Mouse (Mus musculus) heart, postnatal 0 days (tissue): Measurements from ENCODE around the gene Tmem171. TPM values are rescaled to one million over a fixed set of nuclear protein-coding genes. Genes with fewer than 3 reads are reported as not detected.

Experiments used
- ATAC-seq: fragments of 200-750 bp; cut with Nextera tagmentation; 2 replicates; pipeline ENCODE4 v1.8.0; 2017; ENCODE audit warnings: low read depth, moderate number of reproducible peaks, moderate library complexity; ENCODE audit not compliant: insufficient read depth
- DNase-seq: peaks from one replicate; pipeline ENCODE4 v3.0.0-alpha.2; 2016; ENCODE audit warnings: low spot score
- H3K27ac ChIP-seq: fragments of 300-500 bp; sonication (generic); 2 replicates; pipeline ENCODE4 v1.5.1; 2014; ENCODE audit warnings: low read depth, mild to moderate bottlenecking
- H3K27me3 ChIP-seq: fragments of 300-500 bp; sonication (generic); 2 replicates; pipeline ENCODE4 v1.6.1; 2014; ENCODE audit warnings: low read length, mixed read lengths; ENCODE audit not compliant: control insufficient read depth, insufficient read depth
- H3K36me3 ChIP-seq: fragments of 300-500 bp; sonication (generic); replicated peaks from 2 replicates; pipeline ENCODE4 v1.6.1; 2014; ENCODE audit warnings: low read length, mixed read lengths; ENCODE audit not compliant: control insufficient read depth, insufficient read depth
- H3K4me1 ChIP-seq: fragments of 300-500 bp; sonication (generic); 2 replicates; pipeline ENCODE4 v1.6.1; 2014; ENCODE audit warnings: antibody characterized with exemption; ENCODE audit not compliant: control insufficient read depth, insufficient read depth
- H3K4me2 ChIP-seq: fragments of 300-500 bp; sonication (generic); 2 replicates; pipeline ENCODE4 v1.6.1; 2014; ENCODE audit warnings: low read depth, mild to moderate bottlenecking, low read length, moderate library complexity
- H3K4me3 ChIP-seq: fragments of 300-500 bp; sonication (generic); 2 replicates; pipeline ENCODE4 v1.5.1; 2014; ENCODE audit warnings: low read depth, low read length
- H3K9ac ChIP-seq: fragments of 300-500 bp; sonication (generic); replicated peaks from 2 replicates; pipeline ENCODE4 v1.6.1; 2014; ENCODE audit warnings: low read depth, low read length, mixed read lengths
- H3K9me3 ChIP-seq: fragments of 300-500 bp; sonication (generic); replicated peaks from 2 replicates; pipeline ENCODE4 v1.6.1; 2016; ENCODE audit warnings: low read length; ENCODE audit not compliant: control insufficient read depth
- CTCF ChIP-seq: IDR thresholded peaks from 2 replicates; pipeline ENCODE4 v1.5.1; 2016; ENCODE audit warnings: antibody characterized with exemption, control low read depth, low read depth
- EP300 ChIP-seq: IDR thresholded peaks from 2 replicates; pipeline ENCODE4 v1.6.1; 2016; ENCODE audit warnings: antibody characterized with exemption, low read depth
- WGBS: fragments of 180-500 bp; shearing (Covaris S2); extraction: QIAGEN DNeasy Blood & Tissue Kit; methylation state at CpG from one replicate; pipeline ENCODE4 v1.1.7; 2014; 5-methylcytosine and 5-hydroxymethylcytosine counted together
- polyA plus RNA-seq: library from polyadenylated mRNA; unstranded; fragments of >200 nt; fragmentation: Nextera tagmentation; extraction: Ambion mirVana; gene quantifications from 2 replicates; pipeline ENCODE4 v1.2.1, GENCODE M21; 2015
- total RNA-seq: library from RNA; depleted of rRNA; stranded (reverse); fragments of >200 nt; gene quantifications from 2 replicates; pipeline ENCODE4 v1.2.3, GENCODE M21; 2014; ENCODE audit warnings: low replicate concordance

Tmem171 gene
- total and polyA plus RNA-seq, 2 experiments from 2014 or later, result 3.6 to 3.8 TPM

DNA sequence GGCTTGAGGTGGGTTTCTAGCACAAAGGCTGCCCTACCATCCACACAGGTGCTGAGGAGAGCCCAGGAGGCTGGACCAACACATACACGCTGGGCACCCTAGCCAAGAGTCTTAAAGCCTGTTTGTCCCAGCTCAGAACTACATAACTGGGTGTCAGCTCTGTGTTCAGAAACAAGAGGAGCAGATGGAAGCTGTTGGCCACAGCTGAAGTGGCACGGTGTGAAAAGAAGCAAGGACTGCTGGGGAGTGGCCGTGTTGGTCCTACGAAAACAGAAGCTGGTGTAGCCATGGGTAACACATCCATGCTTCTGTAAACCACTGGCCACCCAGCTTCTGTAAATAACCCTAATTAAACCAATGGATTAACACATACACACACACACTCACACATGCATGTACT, 39.3 kb downstream of the Tmem171 start:
- no peak overlapping the region for H3K9ac ChIP-seq
- ATAC-seq (no peak), DNase-seq (no peak)
- TF ChIP-seq CTCF, result no peak
- TF ChIP-seq EP300, result no peak
- 72% methylated on average over 4 of the region's 4 CpGs for WGBS
- H3K4me3 ChIP-seq, result no peak overlapping the region
- H3K9me3 ChIP-seq, result no peaks in the 10 kb centered on the region
- H3K27ac ChIP-seq, result no peak overlapping the region
- H3K4me2 ChIP-seq, result no peak overlapping the region
- no peaks in the 10 kb centered on the region for H3K27me3 ChIP-seq
- peaks cover 5% of the 10 kb centered on the region for H3K4me1 ChIP-seq
- no peaks in the 10 kb centered on the region for H3K36me3 ChIP-seq

GRCm38 (mm10) chr13:98654129-98654939, 40.3 kb downstream of the Tmem171 start:
- ATAC-seq (peak; percentile 52), DNase-seq (peak; percentile 38)
- Histone ChIP-seq H3K9ac (no peak overlapping the region), H3K4me3 (no peak overlapping the region), H3K36me3 (no peaks in the 10 kb centered on the region), H3K9me3 (no peaks in the 10 kb centered on the region), H3K4me2 (no peak overlapping the region), H3K27ac (no peak overlapping the region), H3K27me3 (no peaks in the 10 kb centered on the region), H3K4me1 (peaks cover 5% of the 10 kb centered on the region)
- 71% methylated on average over 10 of the region's 10 CpGs for WGBS
- TF ChIP-seq CTCF, result no peak
- TF ChIP-seq EP300, result no peak

GRCm38 (mm10) chr13:98652194-98652593, 42.4 kb downstream of the Tmem171 start:
- Histone ChIP-seq H3K9ac (no peak overlapping the region), H3K4me3 (no peak overlapping the region), H3K27me3 (no peaks in the 10 kb centered on the region), H3K9me3 (no peaks in the 10 kb centered on the region), H3K27ac (no peak overlapping the region), H3K4me2 (no peak overlapping the region), H3K4me1 (peaks cover 5% of the 10 kb centered on the region), H3K36me3 (no peaks in the 10 kb centered on the region)
- WGBS, result 79% methylated on average over 2 of the region's 2 CpGs
- no peak for ATAC-seq
- no peak for DNase-seq
- TF ChIP-seq CTCF (no peak), EP300 (no peak)

DNA sequence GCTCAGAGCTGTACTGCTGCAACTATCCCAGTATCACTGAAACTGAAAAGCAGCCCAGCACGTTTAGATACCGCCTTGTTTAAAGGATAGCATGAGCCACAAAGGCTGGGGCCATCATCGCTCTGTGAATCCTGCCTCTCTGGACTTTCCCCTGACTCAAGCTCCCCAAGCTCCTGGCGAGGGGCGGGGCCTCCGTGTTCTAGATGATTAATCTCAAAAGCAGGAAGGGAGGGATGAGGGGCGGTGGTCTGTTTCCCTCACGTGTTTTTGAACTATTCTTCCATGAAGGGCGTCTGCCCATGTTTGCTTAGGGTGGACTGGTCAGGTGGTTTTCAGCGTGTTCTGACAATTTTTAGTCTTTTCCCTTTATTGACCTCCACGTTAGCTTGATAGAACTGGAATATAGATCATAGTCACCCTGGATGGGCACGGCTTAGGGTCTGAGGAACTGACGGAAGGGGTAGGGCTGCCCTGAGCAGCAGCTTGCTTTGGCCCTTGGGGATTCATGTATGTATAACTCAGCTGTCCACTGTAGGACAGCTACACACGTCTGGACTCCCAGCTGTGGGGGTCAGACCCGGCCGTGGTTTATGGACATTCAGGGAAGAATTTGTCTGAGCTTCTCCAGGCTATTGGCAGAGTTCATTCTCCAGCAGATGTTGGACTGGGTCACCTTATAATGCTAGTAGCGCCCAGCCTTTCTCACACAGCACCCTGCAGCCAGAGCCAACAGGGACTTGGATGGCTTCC, 43.2 kb downstream of the Tmem171 start:
- ATAC-seq (peak; percentile 43), DNase-seq (peak; percentile 39)
- no peak overlapping the region for H3K27ac ChIP-seq

GRCm38 (mm10) chr13:98647775-98648568, 46.7 kb downstream of the Tmem171 start:
- Histone ChIP-seq H3K36me3 (no peaks in the 10 kb centered on the region), H3K4me1 (peaks cover 5% of the 10 kb centered on the region), H3K27ac (no peak overlapping the region), H3K4me3 (no peak overlapping the region), H3K27me3 (no peaks in the 10 kb centered on the region), H3K9me3 (no peaks in the 10 kb centered on the region), H3K4me2 (no peak overlapping the region), H3K9ac (no peak overlapping the region)
- ATAC-seq, result no peak
- 75% methylated on average over 22 of the region's 22 CpGs for WGBS
- TF ChIP-seq EP300, result no peak
- TF ChIP-seq CTCF, result no peak
- no peak for DNase-seq

More for the DNA sequence above, 43.2 kb downstream of the Tmem171 start:
- 58% methylated on average over 17 of the region's 17 CpGs for WGBS
- no peaks in the 10 kb centered on the region for H3K27me3 ChIP-seq
- H3K36me3 ChIP-seq, result no peaks in the 10 kb centered on the region
- H3K9me3 ChIP-seq, result no peaks in the 10 kb centered on the region
- H3K4me1 ChIP-seq, result peaks cover 5% of the 10 kb centered on the region
- no peak overlapping the region for H3K4me2 ChIP-seq
- no peak overlapping the region for H3K9ac ChIP-seq
- no peak overlapping the region for H3K4me3 ChIP-seq
- TF ChIP-seq CTCF (no peak), EP300 (no peak)
